Mouse (Mus musculus): ENCODE measurements around the gene Arrdc3. TPM values are rescaled to one million over a fixed set of nuclear protein-coding genes. Genes with fewer than 3 reads are reported as not detected.

The Arrdc3 gene
- polyA plus RNA-seq (2015; fragmentation: Nextera tagmentation; extraction: Ambion mirVana), result 21.5 and 22.0 TPM in 2 replicates

- TF ChIP-seq CTCF (IDR thresholded peaks at IDR 0.05; ENCODE audit: low read depth), result no peak
- Histone ChIP-seq H3K4me1 (replicated peaks; ENCODE audit: control insufficient read depth, insufficient read depth, low read length) (no peaks in the 10 kb centered on the region), H3K36me3 (ENCODE audit: control insufficient read depth, insufficient read depth) (no peaks in the 10 kb centered on the region), H3K27ac (ENCODE audit: low read depth, low read length) (peak within 1 kb of the TSS; percentile 100), H3K4me3 (ENCODE audit: low read depth, low read length) (peak within 1 kb of the TSS; percentile 63), H3K9ac (ENCODE audit: low read depth, low read length) (peak within 1 kb of the TSS; percentile 100), H3K27me3 (replicated peaks; ENCODE audit: control insufficient read depth, insufficient read depth, low read length) (no peaks in the 10 kb centered on the region), H3K9me3 (ENCODE audit: control insufficient read depth) (no peaks in the 10 kb centered on the region), H3K4me2 (replicated peaks; ENCODE audit: low read depth) (peak within 1 kb of the TSS; percentile 70)
- peak; percentile 54 for ATAC-seq
- under 1% methylated on average over 31 of the region's 31 CpGs for WGBS
Observed at GRCm38 (mm10) chr13:80883190-80883589, at the start of gene Arrdc3. Gene Arrdc3, plus strand, starts transcription at chr13:80883384.

GRCm38 (mm10) chr13:80862215-80862614 lies 21.0 kb upstream of the Arrdc3 start:
- WGBS, result 7% methylated on average over 5 of the region's 5 CpGs
- no peak overlapping the region for H3K27ac ChIP-seq (ENCODE audit: low read depth, low read length)
- no peak overlapping the region for H3K4me3 ChIP-seq (ENCODE audit: low read depth, low read length)
- no peaks in the 10 kb centered on the region for H3K9me3 ChIP-seq (ENCODE audit: control insufficient read depth)
- no peak overlapping the region for H3K9ac ChIP-seq (ENCODE audit: low read depth, low read length)
- no peak for ATAC-seq
- H3K4me2 ChIP-seq (replicated peaks; ENCODE audit: low read depth), result no peak overlapping the region
- H3K36me3 ChIP-seq (ENCODE audit: control insufficient read depth, insufficient read depth), result no peaks in the 10 kb centered on the region
- H3K27me3 ChIP-seq (replicated peaks; ENCODE audit: control insufficient read depth, insufficient read depth, low read length), result no peaks in the 10 kb centered on the region
- TF ChIP-seq CTCF (IDR thresholded peaks at IDR 0.05; ENCODE audit: low read depth), result peak; percentile 86
- no peaks in the 10 kb centered on the region for H3K4me1 ChIP-seq (replicated peaks; ENCODE audit: control insufficient read depth, insufficient read depth, low read length)

- no peaks in the 10 kb centered on the region for H3K36me3 ChIP-seq (ENCODE audit: control insufficient read depth, insufficient read depth)
- no peak overlapping the region for H3K9ac ChIP-seq (ENCODE audit: low read depth, low read length)
- no peak overlapping the region for H3K4me2 ChIP-seq (replicated peaks; ENCODE audit: low read depth)
- no peaks in the 10 kb centered on the region for H3K27me3 ChIP-seq (replicated peaks; ENCODE audit: control insufficient read depth, insufficient read depth, low read length)
- H3K4me3 ChIP-seq (ENCODE audit: low read depth, low read length), result no peak overlapping the region
- ATAC-seq, result no peak
- 77% methylated on average over 3 of the region's 3 CpGs for WGBS
- no peak overlapping the region for H3K27ac ChIP-seq (ENCODE audit: low read depth, low read length)
- no peaks in the 10 kb centered on the region for H3K4me1 ChIP-seq (replicated peaks; ENCODE audit: control insufficient read depth, insufficient read depth, low read length)
- no peaks in the 10 kb centered on the region for H3K9me3 ChIP-seq (ENCODE audit: control insufficient read depth)
- TF ChIP-seq CTCF (IDR thresholded peaks at IDR 0.05; ENCODE audit: low read depth), result no peak
Observed at GRCm38 (mm10) chr13:80864195-80864594, 19.0 kb upstream of the Arrdc3 start.

- Histone ChIP-seq H3K9ac (ENCODE audit: low read depth, low read length) (no peak overlapping the region), H3K27me3 (replicated peaks; ENCODE audit: control insufficient read depth, insufficient read depth, low read length) (no peaks in the 10 kb centered on the region), H3K4me3 (ENCODE audit: low read depth, low read length) (no peak overlapping the region), H3K9me3 (ENCODE audit: control insufficient read depth) (no peaks in the 10 kb centered on the region), H3K4me1 (replicated peaks; ENCODE audit: control insufficient read depth, insufficient read depth, low read length) (no peaks in the 10 kb centered on the region), H3K36me3 (ENCODE audit: control insufficient read depth, insufficient read depth) (no peaks in the 10 kb centered on the region), H3K27ac (ENCODE audit: low read depth, low read length) (no peak overlapping the region), H3K4me2 (replicated peaks; ENCODE audit: low read depth) (no peak overlapping the region)
- no peak for ATAC-seq
- 87% methylated on average over 5 of the region's 5 CpGs for WGBS
- TF ChIP-seq CTCF (IDR thresholded peaks at IDR 0.05; ENCODE audit: low read depth), result no peak
Observed at GRCm38 (mm10) chr13:80875126-80875525, 8.1 kb upstream of the Arrdc3 start.

- no peak overlapping the region for H3K4me2 ChIP-seq (replicated peaks; ENCODE audit: low read depth)
- TF ChIP-seq CTCF (IDR thresholded peaks at IDR 0.05; ENCODE audit: low read depth), result no peak
- H3K9ac ChIP-seq (ENCODE audit: low read depth, low read length), result no peak overlapping the region
- H3K9me3 ChIP-seq (ENCODE audit: control insufficient read depth), result no peaks in the 10 kb centered on the region
- H3K4me3 ChIP-seq (ENCODE audit: low read depth, low read length), result no peak overlapping the region
- 80% methylated on average over 4 of the region's 4 CpGs for WGBS
- no peaks in the 10 kb centered on the region for H3K27me3 ChIP-seq (replicated peaks; ENCODE audit: control insufficient read depth, insufficient read depth, low read length)
- ATAC-seq, result no peak
- no peaks in the 10 kb centered on the region for H3K4me1 ChIP-seq (replicated peaks; ENCODE audit: control insufficient read depth, insufficient read depth, low read length)
- no peaks in the 10 kb centered on the region for H3K36me3 ChIP-seq (ENCODE audit: control insufficient read depth, insufficient read depth)
- H3K27ac ChIP-seq (ENCODE audit: low read depth, low read length), result no peak overlapping the region
Observed at GRCm38 (mm10) chr13:80880756-80881155, 2.4 kb upstream of the Arrdc3 start.

DNA sequence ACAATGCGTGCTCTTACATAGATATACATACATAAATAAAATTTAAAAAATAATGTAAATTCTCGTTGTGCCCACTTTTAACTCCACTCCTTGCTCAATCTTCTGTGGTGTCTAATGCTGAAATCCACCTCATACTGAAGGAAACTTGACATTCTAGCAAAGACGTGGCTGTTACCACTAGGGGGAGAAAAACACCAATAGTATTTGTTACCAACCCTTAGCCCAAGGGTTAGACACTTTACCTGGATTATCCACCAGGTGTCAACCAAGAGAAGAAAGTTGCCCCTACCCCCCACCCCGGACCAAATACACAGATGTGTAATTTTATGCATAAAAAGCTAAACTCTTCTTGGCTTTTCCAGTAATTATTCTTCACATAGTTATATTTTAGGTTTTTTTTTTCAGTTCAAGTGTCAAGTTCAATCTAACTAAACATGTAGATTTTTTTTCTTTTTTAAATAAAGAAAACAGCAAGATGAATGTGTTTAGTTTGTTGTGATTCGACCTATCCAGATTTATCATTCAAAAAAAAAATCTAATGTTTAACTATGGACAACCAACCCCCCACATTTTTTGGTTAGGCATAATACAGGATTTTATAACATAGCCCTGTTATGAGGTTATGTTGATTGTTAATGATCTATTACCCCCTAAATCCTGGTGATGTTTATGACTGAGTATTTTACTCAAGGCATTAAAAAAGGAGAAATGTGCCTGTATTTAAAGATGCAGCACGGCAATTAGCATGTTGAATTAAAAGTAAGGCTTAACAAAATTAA lies 1.3 kb upstream of the Arrdc3 start:
- H3K9me3 ChIP-seq (ENCODE audit: control insufficient read depth), result no peaks in the 10 kb centered on the region
- peak; percentile 95 for TF ChIP-seq CTCF (IDR thresholded peaks at IDR 0.05; ENCODE audit: low read depth)
- H3K27ac ChIP-seq (ENCODE audit: low read depth, low read length), result peak overlapping the region; percentile 100; the same call in 1 of the 2 replicates
- H3K36me3 ChIP-seq (ENCODE audit: control insufficient read depth, insufficient read depth), result no peaks in the 10 kb centered on the region
- no peaks in the 10 kb centered on the region for H3K27me3 ChIP-seq (replicated peaks; ENCODE audit: control insufficient read depth, insufficient read depth, low read length)
- 18% methylated on average over 6 of the region's 6 CpGs for WGBS
- H3K4me2 ChIP-seq (replicated peaks; ENCODE audit: low read depth), result peak overlapping the region; percentile 70
- no peak overlapping the region for H3K9ac ChIP-seq (ENCODE audit: low read depth, low read length)
- peak overlapping the region; percentile 63; the same call in 1 of the 2 replicates for H3K4me3 ChIP-seq (ENCODE audit: low read depth, low read length)
- no peaks in the 10 kb centered on the region for H3K4me1 ChIP-seq (replicated peaks; ENCODE audit: control insufficient read depth, insufficient read depth, low read length)
- no peak for ATAC-seq
